ENCODE assay signal across 24 mouse cellular contexts in genomic region chr9:54807761-54808160, GRCm38 (mm10). TPM values are rescaled to one million over a fixed set of nuclear protein-coding genes. Genes with fewer than 3 reads are reported as not detected.
DNase-seq lines count a peak whose midpoint lies in the region; ATAC-seq and TF ChIP-seq lines count a peak whose summit lies in the region.
"Had no signal": no experiment of that assay in that cellular context is flagged by ENCODE, and none has a peak within 500 bp of the region (broad histone marks: within the 10 kb centered on the region; RNA-seq: fewer than 3 reads in every experiment).

No protein-coding gene starts in this region.

- no peaks in the 10 kb centered on the region for H3K27me3 ChIP-seq in kidney, embryonic 15.5 days
- no peaks in the 10 kb centered on the region for H3K27me3 ChIP-seq in midbrain, postnatal 0 days (ENCODE audit: insufficient read depth, low read length)
- H3K27me3 ChIP-seq: heart, embryonic 15.5 days; neural tube, embryonic 12.5 days had no signal

- H3K9ac ChIP-seq in kidney, embryonic 15.5 days = no peak overlapping the region
- H3K9ac ChIP-seq in midbrain, postnatal 0 days (replicated peaks; ENCODE audit: low read length, poor library complexity, severe bottlenecking) = no peak overlapping the region
- H3K9ac ChIP-seq: heart, embryonic 15.5 days; hindbrain, embryonic 14.5 days; neural tube, embryonic 12.5 days had no signal

- WGBS in kidney, embryonic 15.5 days = 51% methylated on average over 4 of the region's 4 CpGs
- WGBS in midbrain, postnatal 0 days = 70% methylated on average over 4 of the region's 4 CpGs

- no peaks in the 10 kb centered on the region for H3K36me3 ChIP-seq in kidney, embryonic 15.5 days
- no peaks in the 10 kb centered on the region for H3K36me3 ChIP-seq in midbrain, postnatal 0 days (ENCODE audit: insufficient read depth, low read length)
- H3K36me3 ChIP-seq: heart, embryonic 15.5 days; neural tube, embryonic 12.5 days had no signal

- no peaks in the 10 kb centered on the region for H3K9me3 ChIP-seq in kidney, embryonic 15.5 days (replicated peaks)
- no peaks in the 10 kb centered on the region for H3K9me3 ChIP-seq in midbrain, postnatal 0 days (ENCODE audit: low read length)
- H3K9me3 ChIP-seq: heart, embryonic 15.5 days; neural tube, embryonic 12.5 days had no signal

- no peak overlapping the region for H3K27ac ChIP-seq in kidney, embryonic 15.5 days
- no peak overlapping the region for H3K27ac ChIP-seq in midbrain, postnatal 0 days (ENCODE audit: low read depth, low read length)
- H3K27ac ChIP-seq: gastrocnemius, adult 2 months; heart, embryonic 15.5 days; hindbrain, embryonic 14.5 days; neural tube, embryonic 12.5 days had no signal

- no peak for TF ChIP-seq CTCF in midbrain, postnatal 0 days (IDR thresholded peaks at IDR 0.05)

- H3K4me1 ChIP-seq in kidney, embryonic 15.5 days = no peaks in the 10 kb centered on the region
- H3K4me1 ChIP-seq in midbrain, postnatal 0 days (ENCODE audit: insufficient read depth, low read length) = no peaks in the 10 kb centered on the region
- H3K4me1 ChIP-seq: heart, embryonic 15.5 days had no signal

- peak; percentile 70 for DNase-seq in embryo, embryonic 10 days (ENCODE audit: low spot score)
- DNase-seq in embryo, embryonic 9.5 days (ENCODE audit: extremely low spot score) = no peak
- DNase-seq in kidney, postnatal 14 days = peak; percentile 5
- DNase-seq in embryo, embryonic 11 days = peak; percentile 47
- no peak for DNase-seq in B cell, adult 2 months
- no peak for DNase-seq in midbrain, postnatal 0 days (ENCODE audit: low spot score)
- DNase-seq: cerebellum, adult 18-20 months; cerebellum, postnatal 14 days; gastrocnemius, adult 2 months; heart, postnatal 36 days; lung, postnatal 4 days; midbrain, embryonic 14.5 days; retina, postnatal 1 day; right cerebral cortex, postnatal 25 days; spleen, adult 18-20 months; thymus, postnatal 14 days had no signal

- H3K4me3 ChIP-seq in kidney, embryonic 15.5 days (replicated peaks) = no peak overlapping the region
- no peak overlapping the region for H3K4me3 ChIP-seq in midbrain, postnatal 0 days (ENCODE audit: low read depth, low read length)
- H3K4me3 ChIP-seq: gastrocnemius, adult 2 months; heart, embryonic 15.5 days; neural tube, embryonic 12.5 days had no signal

- no peak for ATAC-seq in kidney, embryonic 15.5 days (replicated peaks; ENCODE audit: low FRiP score)
- ATAC-seq in midbrain, postnatal 0 days (ENCODE audit: low FRiP score) = no peak

- no peak overlapping the region for H3K4me2 ChIP-seq in kidney, embryonic 15.5 days
- no peak overlapping the region for H3K4me2 ChIP-seq in midbrain, postnatal 0 days (ENCODE audit: low read depth, low read length, poor library complexity, severe bottlenecking)
- H3K4me2 ChIP-seq: heart, embryonic 15.5 days; hindbrain, embryonic 14.5 days; neural tube, embryonic 12.5 days had no signal

RNA-seq across cellular contexts. Expression of gene Crabp1, which starts 43.2 kb away (rescaled TPM):
- polyA plus RNA-seq in kidney, embryonic 15.5 days (2015; fragmentation: Nextera tagmentation; extraction: Ambion mirVana) = 78.1 and 79.9 TPM in 2 replicates
- total RNA-seq in midbrain, postnatal 0 days (2014; rRNA removed) = 18.4 and 20.4 TPM in 2 replicates
- 26.3 and 33.1 TPM in 2 replicates for polyA plus RNA-seq in midbrain, postnatal 0 days (2015; fragmentation: Nextera tagmentation; extraction: Ambion mirVana)
- total RNA-seq: heart, postnatal 36 days; liver, adult 2 months; megakaryocyte-erythroid progenitor cell, adult 5-6 weeks; MEL had no signal
- polyA plus RNA-seq: C2C12; liver, adult 2 months had no signal

RNA-seq across cellular contexts. Expression of gene Ireb2, which starts 55.8 kb away (rescaled TPM):
- 34.8 and 37.0 TPM in 2 replicates for polyA plus RNA-seq in kidney, embryonic 15.5 days (2015; fragmentation: Nextera tagmentation; extraction: Ambion mirVana)
- total RNA-seq in midbrain, postnatal 0 days (2014; rRNA removed) = 38.5 and 58.1 TPM in 2 replicates
- polyA plus RNA-seq in midbrain, postnatal 0 days (2015; fragmentation: Nextera tagmentation; extraction: Ambion mirVana) = 16.5 and 18.5 TPM in 2 replicates

Comparison
In these comparisons a context has a peak if more than half of its experiments do, and no peak if none do; other contexts are left out.
1. DNase-seq: peak in embryo, embryonic 10 days (single experiment), kidney, postnatal 14 days (single experiment) and embryo, embryonic 11 days (single experiment); none in embryo, embryonic 9.5 days (single experiment), B cell, adult 2 months (0 of 2) and midbrain, postnatal 0 days (single experiment).